ENCODE assay signal across 10 mouse cellular contexts in the genomic region with DNA sequence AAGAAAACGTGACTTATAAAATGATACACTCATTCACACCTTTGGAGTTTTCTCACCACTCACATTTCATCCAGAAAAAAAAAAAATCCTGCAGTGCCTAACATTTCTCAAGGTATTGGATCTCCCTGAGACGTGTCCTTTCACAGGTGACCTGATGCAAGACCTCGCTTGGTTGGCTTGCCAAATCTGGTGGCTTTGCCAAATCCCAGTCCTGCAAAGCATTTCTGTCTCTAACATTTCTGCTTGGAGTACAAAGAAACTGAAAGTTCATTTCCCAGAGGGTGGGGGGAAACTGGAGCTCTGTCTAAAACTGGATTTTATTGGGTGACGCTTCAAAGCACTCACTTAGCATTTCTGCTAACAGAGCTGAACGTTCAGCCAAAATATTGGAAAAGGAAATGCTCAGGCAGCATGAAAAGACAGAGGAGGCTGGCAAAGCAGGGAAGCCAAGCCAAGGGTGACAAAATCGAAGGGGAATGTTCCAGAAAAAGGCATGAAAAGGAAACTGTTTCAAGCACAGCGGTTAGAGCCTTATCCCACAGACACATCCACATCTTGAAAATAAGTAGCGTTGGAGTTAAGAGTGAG.
A peak's percentile ranks its signal among the peaks of the same experiment; 100 is the strongest.
DNase-seq lines count a peak whose midpoint lies in the region; ATAC-seq and TF ChIP-seq lines count a peak whose summit lies in the region.
"Had no signal": no experiment of that assay in that cellular context is flagged by ENCODE, and none has a peak within 500 bp of the region (broad histone marks: within the 10 kb centered on the region; RNA-seq: fewer than 3 reads in every experiment).

No protein-coding gene starts in this region.

- H3K27ac ChIP-seq in forebrain, embryonic 14.5 days (ENCODE audit: low read depth, low read length) = no peak overlapping the region
- H3K27ac ChIP-seq in forebrain, embryonic 11.5 days (ENCODE audit: low read depth, low read length) = no peak overlapping the region
- peak overlapping the region; percentile 56 for H3K27ac ChIP-seq in embryonic fibroblast, embryonic 13.5 days (ENCODE audit: insufficient read depth, low read length)
- peak overlapping the region; percentile 48; the same call in 1 of the 2 replicates for H3K27ac ChIP-seq in limb, embryonic 13.5 days
- H3K27ac ChIP-seq in hindbrain, embryonic 11.5 days (ENCODE audit: low read depth, low read length) = no peak overlapping the region

- no peaks in the 10 kb centered on the region for H3K27me3 ChIP-seq in forebrain, embryonic 14.5 days (replicated peaks; ENCODE audit: control insufficient read depth, insufficient read depth, low read length)
- H3K27me3 ChIP-seq in forebrain, embryonic 11.5 days (ENCODE audit: control insufficient read depth, insufficient read depth, low read length) = no peaks in the 10 kb centered on the region
- H3K27me3 ChIP-seq in limb, embryonic 13.5 days = no peaks in the 10 kb centered on the region
- no peaks in the 10 kb centered on the region for H3K27me3 ChIP-seq in hindbrain, embryonic 11.5 days (ENCODE audit: control insufficient read depth, insufficient read depth, low read length)
- H3K27me3 ChIP-seq: megakaryocyte, embryonic 14.5 days had no signal

- H3K4me3 ChIP-seq in forebrain, embryonic 14.5 days (ENCODE audit: low read depth, low read length) = no peak overlapping the region
- H3K4me3 ChIP-seq in forebrain, embryonic 11.5 days (ENCODE audit: low read depth, low read length) = no peak overlapping the region
- H3K4me3 ChIP-seq in lung, adult 2 months (replicated peaks; ENCODE audit: extremely low read depth, low read depth, low read length) = no peak overlapping the region
- H3K4me3 ChIP-seq in embryonic fibroblast, embryonic 13.5 days (ENCODE audit: insufficient read depth, low read length) = no peak overlapping the region
- no peak overlapping the region for H3K4me3 ChIP-seq in limb, embryonic 13.5 days
- no peak overlapping the region for H3K4me3 ChIP-seq in hindbrain, embryonic 11.5 days (ENCODE audit: low read depth, low read length)
- H3K4me3 ChIP-seq: megakaryocyte, embryonic 14.5 days had no signal

- peak; percentile 88 for DNase-seq in forebrain, embryonic 14.5 days (ENCODE audit: low spot score)
- DNase-seq in forebrain, embryonic 11.5 days (ENCODE audit: low spot score) = no peak
- DNase-seq in lung, postnatal 10 days = peak; percentile 17
- DNase-seq in lung, adult 2 months = no peak
- DNase-seq in hindbrain, embryonic 11.5 days (ENCODE audit: low spot score) = no peak

- no peak for TF ChIP-seq POLR2A in lung, adult 2 months (IDR thresholded peaks at IDR 0.05; ENCODE audit: borderline replicate concordance, extremely low read depth, low read depth, low read length)
- no peak for TF ChIP-seq POLR2A in embryonic fibroblast, embryonic 13.5 days (IDR thresholded peaks at IDR 0.05; ENCODE audit: low read depth, low read length)

- WGBS in forebrain, embryonic 14.5 days = 41% methylated on average over 8 of the region's 8 CpGs
- WGBS in forebrain, embryonic 11.5 days = 82% methylated on average over 8 of the region's 8 CpGs
- WGBS in lung, adult 2 months = 51% methylated on average over 8 of the region's 8 CpGs
- 32% methylated on average over 8 of the region's 8 CpGs for WGBS in limb, embryonic 13.5 days
- WGBS in hindbrain, embryonic 11.5 days = 83% methylated on average over 8 of the region's 8 CpGs

- no peak overlapping the region for H3K9ac ChIP-seq in forebrain, embryonic 14.5 days (ENCODE audit: low read length)
- no peak overlapping the region for H3K9ac ChIP-seq in forebrain, embryonic 11.5 days (ENCODE audit: low read length)
- no peak overlapping the region for H3K9ac ChIP-seq in limb, embryonic 13.5 days
- H3K9ac ChIP-seq in hindbrain, embryonic 11.5 days (ENCODE audit: low read depth, low read length) = no peak overlapping the region

- H3K9me3 ChIP-seq in forebrain, embryonic 14.5 days (replicated peaks; ENCODE audit: control insufficient read depth, low read length) = no peaks in the 10 kb centered on the region
- no peaks in the 10 kb centered on the region for H3K9me3 ChIP-seq in forebrain, embryonic 11.5 days (ENCODE audit: control insufficient read depth, low read length)
- H3K9me3 ChIP-seq in limb, embryonic 13.5 days = no peaks in the 10 kb centered on the region
- no peaks in the 10 kb centered on the region for H3K9me3 ChIP-seq in hindbrain, embryonic 11.5 days (ENCODE audit: control insufficient read depth, low read length)

- H3K36me3 ChIP-seq in forebrain, embryonic 14.5 days (ENCODE audit: control insufficient read depth, insufficient read depth, low read length) = no peaks in the 10 kb centered on the region
- no peaks in the 10 kb centered on the region for H3K36me3 ChIP-seq in forebrain, embryonic 11.5 days (ENCODE audit: control insufficient read depth, insufficient read depth, low read length)
- H3K36me3 ChIP-seq in limb, embryonic 13.5 days = no peaks in the 10 kb centered on the region
- H3K36me3 ChIP-seq in hindbrain, embryonic 11.5 days (ENCODE audit: control insufficient read depth, insufficient read depth, low read length) = no peaks in the 10 kb centered on the region

- H3K4me1 ChIP-seq in forebrain, embryonic 14.5 days (ENCODE audit: control insufficient read depth, insufficient read depth, low read length) = peaks cover 3% of the 10 kb centered on the region
- H3K4me1 ChIP-seq in forebrain, embryonic 11.5 days (replicated peaks; ENCODE audit: control insufficient read depth, insufficient read depth, low read length) = no peaks in the 10 kb centered on the region
- H3K4me1 ChIP-seq in lung, adult 2 months (ENCODE audit: control insufficient read depth, insufficient read depth, low read length) = no peaks in the 10 kb centered on the region
- 0 out of 2 replicates have a peak, but pooled peaks cover 3% of the 10 kb centered on the region for H3K4me1 ChIP-seq in embryonic fibroblast, embryonic 13.5 days (ENCODE audit: control insufficient read depth, insufficient read depth, low read length)
- peaks cover 21% of the 10 kb centered on the region for H3K4me1 ChIP-seq in limb, embryonic 13.5 days
- no peaks in the 10 kb centered on the region for H3K4me1 ChIP-seq in hindbrain, embryonic 11.5 days (replicated peaks; ENCODE audit: control insufficient read depth, insufficient read depth, low read length)
- H3K4me1 ChIP-seq: megakaryocyte, embryonic 14.5 days had no signal

- no peak overlapping the region for H3K4me2 ChIP-seq in forebrain, embryonic 14.5 days (ENCODE audit: low read length)
- no peak overlapping the region for H3K4me2 ChIP-seq in forebrain, embryonic 11.5 days (ENCODE audit: low read depth, low read length, severe bottlenecking)
- H3K4me2 ChIP-seq in limb, embryonic 13.5 days (replicated peaks) = peak overlapping the region; percentile 27; the same call in 1 of the 2 replicates
- H3K4me2 ChIP-seq in hindbrain, embryonic 11.5 days (replicated peaks; ENCODE audit: low read depth, low read length) = no peak overlapping the region

- ATAC-seq in forebrain, embryonic 14.5 days = peak; percentile 83
- ATAC-seq in forebrain, embryonic 11.5 days (replicated peaks; ENCODE audit: low FRiP score) = no peak
- ATAC-seq in limb, embryonic 13.5 days (ENCODE audit: low FRiP score, low read depth) = peak; percentile 76
- no peak for ATAC-seq in megakaryocyte progenitor cell, adult 5-6 weeks (replicated peaks; ENCODE audit: poor library complexity)
- no peak for ATAC-seq in hindbrain, embryonic 11.5 days (ENCODE audit: low FRiP score)
- ATAC-seq: intestine, embryonic 16.5 days had no signal

- TF ChIP-seq CTCF in lung, adult 2 months (IDR thresholded peaks at IDR 0.05; ENCODE audit: insufficient read depth, low read length) = no peak
- no peak for TF ChIP-seq CTCF in embryonic fibroblast, embryonic 13.5 days (IDR thresholded peaks at IDR 0.05; ENCODE audit: borderline replicate concordance, insufficient read depth, low read length)

Comparison
In these comparisons a context has a peak if more than half of its experiments do, and no peak if none do; other contexts are left out.
1. ATAC-seq: peak in forebrain, embryonic 14.5 days (single experiment) and limb, embryonic 13.5 days (single experiment); none in forebrain, embryonic 11.5 days (single experiment), megakaryocyte progenitor cell, adult 5-6 weeks (single experiment) and hindbrain, embryonic 11.5 days (single experiment).
2. DNase-seq: peak in forebrain, embryonic 14.5 days (single experiment) and lung, postnatal 10 days (single experiment); none in forebrain, embryonic 11.5 days (single experiment), lung, adult 2 months (single experiment) and hindbrain, embryonic 11.5 days (single experiment).
3. H3K27ac ChIP-seq: peak in embryonic fibroblast, embryonic 13.5 days (single experiment) and limb, embryonic 13.5 days (single experiment); none in forebrain, embryonic 14.5 days (single experiment), forebrain, embryonic 11.5 days (single experiment) and hindbrain, embryonic 11.5 days (single experiment).